Mouse (Mus musculus) frontal cortex, adult (tissue): ENCODE data around the gene Haus2.

Experiments used
- ATAC-seq: cut with Nextera tagmentation; 2 replicates; pipeline ENCODE4 v1.9.2; 2017; ENCODE audit warnings: mild to moderate bottlenecking, moderate library complexity, mixed read lengths; ENCODE audit not compliant: low TSS enrichment

Gene Haus2

GRCm38 (mm10) chr2:120663491-120664154, 54.4 kb downstream of the Haus2 start:
- ATAC-seq, result peak; percentile 50; the same call in 1 of the 2 replicates

GRCm38 (mm10) chr2:120667446-120667845, 58.3 kb downstream of the Haus2 start:
- no peak for ATAC-seq

- ATAC-seq, result peak; percentile 44; the same call in 1 of the 2 replicates
Measured at GRCm38 (mm10) chr2:120670253-120670652, 61.1 kb downstream of the Haus2 start.
